Mouse (Mus musculus) lung, embryonic 15.5 days (tissue): ENCODE data around the gene Ccdc188. TPM values are rescaled to one million over a fixed set of nuclear protein-coding genes. Genes with fewer than 3 reads are reported as not detected.
A peak's percentile ranks its signal among the peaks of the same experiment; 100 is the strongest.

Source experiments
- ATAC-seq: fragments of 200-750 bp; cut with Nextera tagmentation; 2 replicates; pipeline ENCODE4 v1.8.0; 2017; ENCODE audit warnings: moderate number of reproducible peaks, borderline replicate concordance; ENCODE audit not compliant: low FRiP score, low TSS enrichment; ENCODE audit errors: extremely low read depth
- H3K27ac ChIP-seq: fragments of 300-500 bp; sonication (generic); 2 replicates; pipeline ENCODE4 v1.5.1; 2015; ENCODE audit warnings: moderate library complexity, mild to moderate bottlenecking, inconsistent platforms
- H3K27me3 ChIP-seq: fragments of 300-500 bp; sonication (generic); 2 replicates; pipeline ENCODE4 v1.6.1; 2015; ENCODE audit warnings: inconsistent platforms
- H3K36me3 ChIP-seq: fragments of 300-500 bp; sonication (generic); 2 replicates; pipeline ENCODE4 v1.6.1; 2015; ENCODE audit warnings: inconsistent platforms
- H3K4me1 ChIP-seq: fragments of 300-500 bp; sonication (generic); 2 replicates; pipeline ENCODE4 v1.6.1; 2015; ENCODE audit warnings: inconsistent platforms
- H3K4me2 ChIP-seq: fragments of 300-500 bp; sonication (generic); 2 replicates; pipeline ENCODE4 v1.6.1; 2015; ENCODE audit warnings: inconsistent platforms, mild to moderate bottlenecking, moderate library complexity
- H3K4me3 ChIP-seq: fragments of 300-500 bp; sonication (generic); 2 replicates; pipeline ENCODE4 v1.5.1; 2015; ENCODE audit warnings: mild to moderate bottlenecking, inconsistent platforms
- H3K9ac ChIP-seq: fragments of 300-500 bp; sonication (generic); 2 replicates; pipeline ENCODE4 v1.6.1; 2015; ENCODE audit warnings: inconsistent platforms
- H3K9me3 ChIP-seq: fragments of 300-500 bp; sonication (generic); 2 replicates; pipeline ENCODE4 v1.6.1; 2016; ENCODE audit warnings: inconsistent platforms
- WGBS: fragments of 180-500 bp; shearing (Covaris S2); methylation state at CpG from one replicate; pipeline ENCODE4 v1.1.7; 2015; 5-methylcytosine and 5-hydroxymethylcytosine counted together
- polyA plus RNA-seq: library from polyadenylated mRNA; unstranded; fragments of >200 nt; fragmentation: Nextera tagmentation; extraction: Ambion mirVana; gene quantifications from 2 replicates; pipeline ENCODE4 v1.2.1, GENCODE M21; 2015

Gene Ccdc188
- polyA plus RNA-seq, 1 experiment from 2014 or later: not detected

GRCm38 (mm10) chr16:18210701-18211416 lies 6.8 kb upstream of the Ccdc188 start:
- Histone ChIP-seq H3K27ac (no peak overlapping the region), H3K9me3 (no peaks in the 10 kb centered on the region), H3K36me3 (no peaks in the 10 kb centered on the region), H3K4me1 (peaks cover 5% of the 10 kb centered on the region; the same call in 1 of the 2 replicates), H3K9ac (no peak overlapping the region), H3K27me3 (no peaks in the 10 kb centered on the region), H3K4me3 (no peak overlapping the region), H3K4me2 (no peak overlapping the region)
- ATAC-seq: 0 out of 2 replicates have a peak, but pooled peaks have one; percentile 2
- 23% methylated on average over 8 of the region's 8 CpGs for WGBS

GRCm38 (mm10) chr16:18211417-18212171 lies 6.1 kb upstream of the Ccdc188 start:
- H3K36me3 ChIP-seq: no peaks in the 10 kb centered on the region
- no peaks in the 10 kb centered on the region for H3K27me3 ChIP-seq
- ATAC-seq: 0 out of 2 replicates have a peak, but pooled peaks have one; percentile 21
- no peak overlapping the region for H3K4me3 ChIP-seq
- H3K9ac ChIP-seq: no peak overlapping the region
- H3K9me3 ChIP-seq: no peaks in the 10 kb centered on the region
- WGBS: 44% methylated on average over 10 of the region's 10 CpGs
- no peak overlapping the region for H3K27ac ChIP-seq
- peaks cover 5% of the 10 kb centered on the region; the same call in 1 of the 2 replicates for H3K4me1 ChIP-seq
- no peak overlapping the region for H3K4me2 ChIP-seq

- no peak overlapping the region for H3K27ac ChIP-seq
- no peak overlapping the region for H3K4me3 ChIP-seq
- no peak overlapping the region for H3K4me2 ChIP-seq
- no peaks in the 10 kb centered on the region for H3K27me3 ChIP-seq
- no peak for ATAC-seq
- H3K4me1 ChIP-seq: peaks cover 5% of the 10 kb centered on the region; the same call in 1 of the 2 replicates
- WGBS: 44% methylated on average over 6 of the region's 6 CpGs
- no peaks in the 10 kb centered on the region for H3K36me3 ChIP-seq
- H3K9me3 ChIP-seq: no peaks in the 10 kb centered on the region
- no peak overlapping the region for H3K9ac ChIP-seq
Observed at GRCm38 (mm10) chr16:18213689-18214088, 4.0 kb upstream of the Ccdc188 start.

GRCm38 (mm10) chr16:18214858-18215257 lies 2.8 kb upstream of the Ccdc188 start:
- Histone ChIP-seq H3K4me2 (no peak overlapping the region), H3K27me3 (no peaks in the 10 kb centered on the region), H3K9ac (no peak overlapping the region), H3K9me3 (no peaks in the 10 kb centered on the region), H3K36me3 (no peaks in the 10 kb centered on the region), H3K27ac (no peak overlapping the region), H3K4me1 (peaks cover 10% of the 10 kb centered on the region), H3K4me3 (no peak overlapping the region)
- ATAC-seq: no peak
- 69% methylated on average over 7 of the region's 7 CpGs for WGBS

- Histone ChIP-seq H3K9me3 (no peaks in the 10 kb centered on the region), H3K9ac (no peak overlapping the region), H3K27me3 (no peaks in the 10 kb centered on the region), H3K36me3 (peaks cover 12% of the 10 kb centered on the region; the same call in 1 of the 2 replicates), H3K4me3 (no peak overlapping the region), H3K4me1 (peaks cover 19% of the 10 kb centered on the region), H3K4me2 (no peak overlapping the region), H3K27ac (no peak overlapping the region)
- 69% methylated on average over 9 of the region's 9 CpGs for WGBS
- ATAC-seq: no peak
Observed at GRCm38 (mm10) chr16:18218580-18218996, 909 bp downstream of the Ccdc188 start.

- H3K27me3 ChIP-seq: no peaks in the 10 kb centered on the region
- WGBS: 22% methylated on average over 8 of the region's 8 CpGs
- H3K4me2 ChIP-seq: no peak overlapping the region; the same call in 1 of the 2 replicates
- peak; percentile 64; the same call in 1 of the 2 replicates for ATAC-seq
- peak overlapping the region; percentile 29; the same call in 1 of the 2 replicates for H3K27ac ChIP-seq
- H3K9ac ChIP-seq: no peak overlapping the region
- H3K4me3 ChIP-seq: no peak overlapping the region
- peaks cover 14% of the 10 kb centered on the region for H3K4me1 ChIP-seq
- H3K9me3 ChIP-seq: no peaks in the 10 kb centered on the region
- peaks cover 26% of the 10 kb centered on the region for H3K36me3 ChIP-seq
Observed at GRCm38 (mm10) chr16:18220001-18220400, 2.3 kb downstream of the Ccdc188 start.

GRCm38 (mm10) chr16:18220856-18221542 lies 3.3 kb downstream of the Ccdc188 start:
- Histone ChIP-seq H3K4me2 (no peak overlapping the region), H3K27ac (no peak overlapping the region), H3K36me3 (peaks cover 36% of the 10 kb centered on the region), H3K4me3 (no peak overlapping the region), H3K27me3 (no peaks in the 10 kb centered on the region), H3K9ac (no peak overlapping the region), H3K9me3 (no peaks in the 10 kb centered on the region), H3K4me1 (peaks cover 14% of the 10 kb centered on the region)
- no peak for ATAC-seq
- WGBS: 87% methylated on average over 6 of the region's 6 CpGs

GRCm38 (mm10) chr16:18221543-18221898 lies 3.8 kb downstream of the Ccdc188 start:
- 81% methylated on average over 11 of the region's 11 CpGs for WGBS
- H3K9ac ChIP-seq: no peak overlapping the region
- peaks cover 14% of the 10 kb centered on the region for H3K4me1 ChIP-seq
- ATAC-seq: no peak
- no peak overlapping the region for H3K4me2 ChIP-seq
- no peak overlapping the region for H3K27ac ChIP-seq
- peaks cover 41% of the 10 kb centered on the region for H3K36me3 ChIP-seq
- no peaks in the 10 kb centered on the region for H3K9me3 ChIP-seq
- H3K4me3 ChIP-seq: no peak overlapping the region
- H3K27me3 ChIP-seq: no peaks in the 10 kb centered on the region

- ATAC-seq: no peak
- Histone ChIP-seq H3K4me2 (no peak overlapping the region), H3K9ac (no peak overlapping the region), H3K4me1 (peaks cover 14% of the 10 kb centered on the region), H3K27me3 (no peaks in the 10 kb centered on the region), H3K36me3 (peaks cover 46% of the 10 kb centered on the region), H3K4me3 (no peak overlapping the region), H3K27ac (no peak overlapping the region), H3K9me3 (no peaks in the 10 kb centered on the region)
- 66% methylated on average over 11 of the region's 11 CpGs for WGBS
Observed at GRCm38 (mm10) chr16:18222188-18222587, 4.5 kb downstream of the Ccdc188 start.

- Histone ChIP-seq H3K4me3 (no peak overlapping the region), H3K36me3 (peaks cover 60% of the 10 kb centered on the region)
Observed at GRCm38 (mm10) chr16:18227187-18227586, 9.5 kb downstream of the Ccdc188 start.

GRCm38 (mm10) chr16:18227897-18228422 lies 10.3 kb downstream of the Ccdc188 start:
- 0 out of 2 replicates have a peak, but pooled peaks cover 14% of the 10 kb centered on the region for H3K4me1 ChIP-seq
- ATAC-seq: no peak

More at GRCm38 (mm10) chr16:18227187-18227586, 9.5 kb downstream of the Ccdc188 start:
- Histone ChIP-seq H3K4me2 (no peak overlapping the region), H3K27me3 (no peaks in the 10 kb centered on the region), H3K4me1 (0 out of 2 replicates have a peak, but pooled peaks cover 14% of the 10 kb centered on the region), H3K9me3 (no peaks in the 10 kb centered on the region), H3K27ac (no peak overlapping the region), H3K9ac (no peak overlapping the region)
- ATAC-seq: no peak
- 87% methylated on average over 13 of the region's 13 CpGs for WGBS

More at GRCm38 (mm10) chr16:18227897-18228422, 10.3 kb downstream of the Ccdc188 start:
- no peak overlapping the region for H3K9ac ChIP-seq
- peaks cover 54% of the 10 kb centered on the region for H3K36me3 ChIP-seq
- no peaks in the 10 kb centered on the region for H3K27me3 ChIP-seq
- H3K27ac ChIP-seq: no peak overlapping the region
- H3K4me2 ChIP-seq: no peak overlapping the region
- WGBS: 91% methylated on average over 20 of the region's 20 CpGs
- H3K4me3 ChIP-seq: no peak overlapping the region
- H3K9me3 ChIP-seq: no peaks in the 10 kb centered on the region
